7 mouse cellular contexts compared by ENCODE assay signal in the genomic region with DNA sequence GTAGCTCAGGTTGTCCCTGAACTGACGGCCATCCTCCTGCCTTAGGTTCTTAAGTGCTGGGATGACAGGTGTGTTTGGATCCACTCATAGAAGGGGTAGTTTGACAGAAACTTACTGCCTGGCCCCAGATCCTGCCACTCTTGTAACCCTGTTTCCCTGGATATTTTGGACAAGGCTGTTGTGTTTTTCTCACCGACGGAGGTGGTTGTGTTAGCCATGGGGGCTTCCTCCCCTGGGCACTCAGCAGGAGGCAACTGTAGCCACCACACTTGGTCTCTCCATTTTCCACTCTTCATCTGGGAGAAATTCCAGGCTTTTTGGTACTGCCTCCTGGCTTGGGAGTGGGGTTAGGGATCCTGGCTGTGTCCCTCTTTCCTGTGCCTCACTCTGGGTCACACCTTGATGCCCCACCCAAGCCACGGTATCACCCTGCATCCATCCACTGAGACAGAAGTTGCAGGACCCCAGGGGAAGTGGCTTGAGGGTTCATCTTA. TPM values are rescaled to one million over a fixed set of nuclear protein-coding genes. Genes with fewer than 3 reads are reported as not detected.
A peak's percentile ranks its signal among the peaks of the same experiment; 100 is the strongest.
DNase-seq lines count a peak whose midpoint lies in the region; ATAC-seq lines count a peak whose summit lies in the region.

No protein-coding gene starts in this region.

- H3K9ac ChIP-seq in lung, embryonic 16.5 days (ENCODE audit: low read length): peak overlapping the region; percentile 90
- peak overlapping the region; percentile 85 for H3K9ac ChIP-seq in forebrain, embryonic 11.5 days (ENCODE audit: low read length)
- H3K9ac ChIP-seq in neural tube, embryonic 14.5 days (replicated peaks; ENCODE audit: low read depth, low read length): peak overlapping the region; percentile 67

- peaks cover 11% of the 10 kb centered on the region for H3K4me1 ChIP-seq in lung, embryonic 16.5 days (replicated peaks; ENCODE audit: control insufficient read depth, insufficient read depth, low read length)
- H3K4me1 ChIP-seq in forebrain, embryonic 11.5 days (replicated peaks; ENCODE audit: control insufficient read depth, insufficient read depth, low read length): peaks cover 9% of the 10 kb centered on the region; the same call in 1 of the 2 replicates
- H3K4me1 ChIP-seq in limb, embryonic 10.5 days: peaks cover 39% of the 10 kb centered on the region
- H3K4me1 ChIP-seq in neural tube, embryonic 14.5 days (ENCODE audit: control insufficient read depth, insufficient read depth, low read length): peaks cover 18% of the 10 kb centered on the region

- no peaks in the 10 kb centered on the region for H3K9me3 ChIP-seq in lung, embryonic 16.5 days (ENCODE audit: control insufficient read depth, low read length)
- no peaks in the 10 kb centered on the region for H3K9me3 ChIP-seq in forebrain, embryonic 11.5 days (ENCODE audit: control insufficient read depth, low read length)
- H3K9me3 ChIP-seq in limb, embryonic 10.5 days (replicated peaks): no peaks in the 10 kb centered on the region
- H3K9me3 ChIP-seq in neural tube, embryonic 14.5 days (ENCODE audit: control insufficient read depth, low read length): no peaks in the 10 kb centered on the region

- 4% methylated on average over 4 of the region's 4 CpGs for WGBS in lung, embryonic 16.5 days
- WGBS in forebrain, embryonic 11.5 days: 15% methylated on average over 4 of the region's 4 CpGs
- WGBS in limb, embryonic 10.5 days: 15% methylated on average over 4 of the region's 4 CpGs
- 17% methylated on average over 4 of the region's 4 CpGs for WGBS in neural tube, embryonic 14.5 days

- H3K27me3 ChIP-seq in lung, embryonic 16.5 days (ENCODE audit: control insufficient read depth, insufficient read depth, low read depth, low read length): no peaks in the 10 kb centered on the region
- no peaks in the 10 kb centered on the region for H3K27me3 ChIP-seq in forebrain, embryonic 11.5 days (ENCODE audit: control insufficient read depth, insufficient read depth, low read length)
- no peaks in the 10 kb centered on the region for H3K27me3 ChIP-seq in limb, embryonic 10.5 days (ENCODE audit: low read depth, poor library complexity, severe bottlenecking)
- no peaks in the 10 kb centered on the region for H3K27me3 ChIP-seq in neural tube, embryonic 14.5 days (ENCODE audit: control insufficient read depth, insufficient read depth, low read length)

- peak overlapping the region; percentile 99 for H3K27ac ChIP-seq in lung, embryonic 16.5 days (ENCODE audit: low read length)
- H3K27ac ChIP-seq in forebrain, embryonic 11.5 days (ENCODE audit: low read depth, low read length): no peak overlapping the region
- H3K27ac ChIP-seq in limb, embryonic 10.5 days: peak overlapping the region; percentile 87
- peak overlapping the region; percentile 93 for H3K27ac ChIP-seq in neural tube, embryonic 14.5 days (ENCODE audit: low read depth, low read length)

- ATAC-seq in lung, embryonic 16.5 days (ENCODE audit: low read depth): no peak
- ATAC-seq in forebrain, embryonic 11.5 days (replicated peaks; ENCODE audit: low FRiP score): no peak
- ATAC-seq in neural tube, embryonic 14.5 days (ENCODE audit: low read depth): no peak

- H3K36me3 ChIP-seq in lung, embryonic 16.5 days (ENCODE audit: control insufficient read depth, insufficient read depth, low read length): peaks cover 9% of the 10 kb centered on the region
- H3K36me3 ChIP-seq in forebrain, embryonic 11.5 days (ENCODE audit: control insufficient read depth, insufficient read depth, low read length): no peaks in the 10 kb centered on the region
- peaks cover 27% of the 10 kb centered on the region for H3K36me3 ChIP-seq in limb, embryonic 10.5 days
- H3K36me3 ChIP-seq in neural tube, embryonic 14.5 days (ENCODE audit: control insufficient read depth, insufficient read depth, low read length): peaks cover 6% of the 10 kb centered on the region; the same call in 1 of the 2 replicates

- H3K4me2 ChIP-seq in lung, embryonic 16.5 days (ENCODE audit: low read depth, low read length): peak overlapping the region; percentile 72
- H3K4me2 ChIP-seq in forebrain, embryonic 11.5 days (ENCODE audit: low read depth, low read length, severe bottlenecking): peak overlapping the region; percentile 96
- H3K4me2 ChIP-seq in neural tube, embryonic 14.5 days (ENCODE audit: low read depth, low read length): peak overlapping the region; percentile 82

- peak overlapping the region; percentile 86 for H3K4me3 ChIP-seq in lung, embryonic 16.5 days (ENCODE audit: low read length)
- H3K4me3 ChIP-seq in forebrain, embryonic 11.5 days (ENCODE audit: low read depth, low read length): peak overlapping the region; percentile 78
- H3K4me3 ChIP-seq in limb, embryonic 10.5 days: peak overlapping the region; percentile 74
- H3K4me3 ChIP-seq in neural tube, embryonic 14.5 days (ENCODE audit: low read depth, low read length): peak overlapping the region; percentile 69

- no peak for DNase-seq in lung, postnatal 10 days
- DNase-seq in forebrain, embryonic 11.5 days (ENCODE audit: low spot score): no peak
- DNase-seq in limb, embryonic 10.5 days (ENCODE audit: low spot score): no peak
- DNase-seq in spleen, postnatal 4 days (ENCODE audit: low spot score in 2 of 2): no peak
- no peak for DNase-seq in T-cell, adult 2 months (ENCODE audit: low spot score)

RNA-seq across cellular contexts. Expression of a gene that starts 0.8 kb away (rescaled TPM):
- polyA plus RNA-seq in lung, embryonic 16.5 days (2015; fragmentation: Nextera tagmentation; extraction: Ambion mirVana): 19.8 and 21.4 TPM in 2 replicates
- polyA plus RNA-seq in forebrain, embryonic 11.5 days (2014; fragmentation: Nextera tagmentation; extraction: Ambion mirVana): 21.8 and 22.2 TPM in 2 replicates
- 20.9 and 26.1 TPM in 2 replicates for polyA plus RNA-seq in limb, embryonic 10.5 days (2016; fragmentation: Nextera tagmentation; extraction: Ambion mirVana)
- polyA plus RNA-seq in neural tube, embryonic 14.5 days (2014; fragmentation: Nextera tagmentation; extraction: Ambion mirVana): 16.7 and 17.8 TPM in 2 replicates

RNA-seq across cellular contexts. Expression of a gene that starts 12.3 kb away (rescaled TPM):
- 54.0 and 55.3 TPM in 2 replicates for polyA plus RNA-seq in lung, embryonic 16.5 days (2015; fragmentation: Nextera tagmentation; extraction: Ambion mirVana)
- polyA plus RNA-seq in forebrain, embryonic 11.5 days (2014; fragmentation: Nextera tagmentation; extraction: Ambion mirVana): 56.0 and 59.9 TPM in 2 replicates
- polyA plus RNA-seq in limb, embryonic 10.5 days (2016; fragmentation: Nextera tagmentation; extraction: Ambion mirVana): 45.4 and 46.6 TPM in 2 replicates
- 50.2 and 51.9 TPM in 2 replicates for polyA plus RNA-seq in neural tube, embryonic 14.5 days (2014; fragmentation: Nextera tagmentation; extraction: Ambion mirVana)

RNA-seq across cellular contexts. Expression of a gene that starts 12.5 kb away (rescaled TPM):
- 300 and 319 TPM in 2 replicates for polyA plus RNA-seq in lung, embryonic 16.5 days (2015; fragmentation: Nextera tagmentation; extraction: Ambion mirVana)
- 268 and 290 TPM in 2 replicates for polyA plus RNA-seq in forebrain, embryonic 11.5 days (2014; fragmentation: Nextera tagmentation; extraction: Ambion mirVana)
- polyA plus RNA-seq in limb, embryonic 10.5 days (2016; fragmentation: Nextera tagmentation; extraction: Ambion mirVana): 297 and 310 TPM in 2 replicates
- polyA plus RNA-seq in neural tube, embryonic 14.5 days (2014; fragmentation: Nextera tagmentation; extraction: Ambion mirVana): 303 and 336 TPM in 2 replicates

RNA-seq across cellular contexts. Expression of a gene that starts 29.5 kb away (rescaled TPM):
- 917 and 987 TPM in 2 replicates for polyA plus RNA-seq in lung, embryonic 16.5 days (2015; fragmentation: Nextera tagmentation; extraction: Ambion mirVana)
- 715 TPM in 2 replicates for polyA plus RNA-seq in forebrain, embryonic 11.5 days (2014; fragmentation: Nextera tagmentation; extraction: Ambion mirVana)
- polyA plus RNA-seq in limb, embryonic 10.5 days (2016; fragmentation: Nextera tagmentation; extraction: Ambion mirVana): 877 and 996 TPM in 2 replicates
- polyA plus RNA-seq in neural tube, embryonic 14.5 days (2014; fragmentation: Nextera tagmentation; extraction: Ambion mirVana): 734 and 750 TPM in 2 replicates

RNA-seq across cellular contexts. Expression of a gene that starts 33.5 kb away (rescaled TPM):
- 125 and 133 TPM in 2 replicates for polyA plus RNA-seq in lung, embryonic 16.5 days (2015; fragmentation: Nextera tagmentation; extraction: Ambion mirVana)
- 113 and 123 TPM in 2 replicates for polyA plus RNA-seq in forebrain, embryonic 11.5 days (2014; fragmentation: Nextera tagmentation; extraction: Ambion mirVana)
- 126 and 143 TPM in 2 replicates for polyA plus RNA-seq in limb, embryonic 10.5 days (2016; fragmentation: Nextera tagmentation; extraction: Ambion mirVana)
- polyA plus RNA-seq in neural tube, embryonic 14.5 days (2014; fragmentation: Nextera tagmentation; extraction: Ambion mirVana): 152 and 172 TPM in 2 replicates
